Mouse (Mus musculus) ES-E14 (cell line): ENCODE results near the gene Odf2.

Experiments used
- CHD2 ChIP-seq: IDR thresholded peaks from 2 replicates; pipeline ENCODE4 v1.6.1; 2014; ENCODE audit warnings: mild to moderate bottlenecking, low read depth, low read length, inconsistent platforms
- HCFC1 ChIP-seq: IDR thresholded peaks from 2 replicates; pipeline ENCODE4 v1.6.1; 2012; ENCODE audit warnings: low read length, inconsistent platforms, borderline replicate concordance; ENCODE audit not compliant: insufficient read depth
- MAFK ChIP-seq: IDR thresholded peaks from 2 replicates; pipeline ENCODE4 v1.6.1; 2014; ENCODE audit warnings: mild to moderate bottlenecking, low read depth, low read length, inconsistent platforms; ENCODE audit not compliant: insufficient read depth
- ZC3H11A ChIP-seq: IDR thresholded peaks from 2 replicates; pipeline ENCODE4 v1.6.1; 2012; ENCODE audit warnings: low read depth, mild to moderate bottlenecking, inconsistent platforms, low read length, borderline replicate concordance
- ZNF384 ChIP-seq: IDR thresholded peaks from 2 replicates; pipeline ENCODE4 v1.6.1; 2012; ENCODE audit warnings: low read depth, low read length, inconsistent platforms

DNA sequence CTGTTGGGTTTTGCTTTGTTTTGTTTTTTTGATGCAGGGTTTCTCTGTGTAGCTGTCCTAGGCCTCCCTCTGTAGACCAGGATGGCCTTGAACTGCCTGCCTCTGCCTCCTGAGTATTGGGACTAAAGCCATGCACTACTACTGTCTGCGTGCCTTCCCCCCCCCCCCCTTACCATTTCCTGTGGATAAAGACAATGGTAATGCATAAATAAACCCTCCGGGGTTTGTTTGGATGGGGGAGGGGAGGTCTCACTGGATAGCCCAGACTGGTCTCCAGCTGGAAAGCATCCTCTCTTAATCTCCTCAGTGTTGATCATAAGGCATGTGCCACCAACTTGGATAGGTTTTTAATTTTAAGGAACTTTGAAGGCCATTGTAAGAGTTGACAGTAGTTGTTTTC, 84.5 kb downstream of the Odf2 start:
- TF ChIP-seq MAFK, result no peak
- TF ChIP-seq ZC3H11A, result no peak
- TF ChIP-seq HCFC1, result no peak
- TF ChIP-seq CHD2, result no peak
- TF ChIP-seq ZNF384, result no peak
